Mouse (Mus musculus): ENCODE measurements at regions not wholly inside any gene's neighbourhood (a gene's known extent, or its start where the extent isn't known, plus 50 kb on each side); places are given as distances from the start of the nearest gene placed in this dataset.

DNA sequence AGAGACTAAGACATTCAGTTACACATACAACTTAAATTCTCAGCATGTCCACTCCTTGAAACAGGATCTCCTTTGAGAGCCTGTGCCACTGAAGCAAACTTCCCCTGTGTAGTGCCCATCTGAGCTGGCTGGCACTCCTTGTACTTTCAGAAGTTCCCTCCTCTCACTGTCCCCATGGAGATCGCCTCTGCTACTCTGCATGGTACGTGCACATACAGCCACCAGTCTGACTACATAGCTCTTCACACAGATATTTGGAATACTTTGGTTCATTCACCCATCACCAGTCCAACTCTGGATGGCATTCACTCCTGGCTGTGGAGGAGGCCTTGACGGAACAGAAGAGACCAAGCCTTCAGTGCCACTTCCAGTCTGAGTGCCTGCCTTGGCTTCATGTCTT, 79.8 kb upstream of the Pabpc6 start:
- TF ChIP-seq CTCF (IDR thresholded peaks at IDR 0.05; ENCODE audit: insufficient read depth, low read length) (no peak), POLR2A (IDR thresholded peaks at IDR 0.05; ENCODE audit: borderline replicate concordance, extremely low read depth, low read depth, low read length) (no peak)

All from lung, adult 2 months (tissue).